Mouse (Mus musculus): Measurements from ENCODE around the gene Nrbp1. TPM values are rescaled to one million over a fixed set of nuclear protein-coding genes. Genes with fewer than 3 reads are reported as not detected.
A peak's percentile ranks its signal among the peaks of the same experiment; 100 is the strongest.

The Nrbp1 gene
- total and polyA plus RNA-seq, 3 experiments: 34.5 to 41.5 (median 36.6) TPM

DNA sequence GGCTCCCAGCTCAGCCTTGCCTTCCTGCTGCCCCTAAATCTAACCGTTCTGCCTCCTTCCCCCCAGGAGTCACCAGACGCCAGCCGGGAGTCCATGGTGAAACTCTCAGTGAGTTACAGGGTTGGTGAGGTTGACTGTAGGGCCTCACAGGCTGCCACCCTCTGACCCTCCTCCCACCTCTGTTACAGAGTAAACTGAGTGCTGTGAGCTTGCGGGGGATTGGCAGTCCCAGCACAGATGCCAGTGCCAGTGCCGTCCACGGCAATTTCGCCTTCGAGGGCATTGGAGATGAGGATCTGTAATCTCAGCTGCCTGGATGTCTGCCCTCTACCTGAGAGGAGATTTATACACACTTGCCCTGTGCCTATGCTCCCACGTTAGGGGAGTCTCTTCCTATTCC, 42.5 kb upstream of the Nrbp1 start:
- no peak overlapping the region for H3K9ac ChIP-seq (ENCODE audit: insufficient read depth, low read depth)
- no peak overlapping the region for H3K4me2 ChIP-seq (ENCODE audit: insufficient read depth, low read depth, poor library complexity, severe bottlenecking)
- H3K27ac ChIP-seq (ENCODE audit: insufficient read depth, low read depth): no peak overlapping the region
- no peaks in the 10 kb centered on the region for H3K27me3 ChIP-seq (replicated peaks)
- H3K4me3 ChIP-seq (replicated peaks in 1 of 3; ENCODE audit: low read depth in 2 of 3, low read length in 2 of 3, poor library complexity in 1 of 3): no peak overlapping the region
- TF ChIP-seq SIN3A (IDR thresholded peaks at IDR 0.05; ENCODE audit: low read length) (no peak), POLR2AphosphoS2 (IDR thresholded peaks at IDR 0.05; ENCODE audit: low read depth, low read length) (no peak), UBTF (IDR thresholded peaks at IDR 0.05; ENCODE audit: low read depth, low read length) (no peak), USF2 (conservative IDR thresholded peaks at IDR 0.05; ENCODE audit: low read depth, low read length) (no peak), E2F4 (IDR thresholded peaks at IDR 0.05; ENCODE audit: insufficient replicate concordance, low read depth, low read length) (no peak), TBP (conservative IDR thresholded peaks at IDR 0.05; ENCODE audit: low read depth, low read length) (no peak), CTCF (conservative IDR thresholded peaks at IDR 0.05 in 1 of 2, IDR thresholded peaks at IDR 0.05 in 1 of 2; ENCODE audit: low read depth in 2 of 2, low read length in 2 of 2) (no peak), ELF1 (IDR thresholded peaks at IDR 0.05; ENCODE audit: low read depth, low read length) (no peak), USF1 (IDR thresholded peaks at IDR 0.05; ENCODE audit: low read depth, low read length) (no peak), HCFC1 (IDR thresholded peaks at IDR 0.05; ENCODE audit: low read depth, low read length) (no peak), MEF2A (IDR thresholded peaks at IDR 0.05; ENCODE audit: borderline replicate concordance, low read depth, low read length) (no peak), MYC (IDR thresholded peaks at IDR 0.05; ENCODE audit: low read depth, low read length) (no peak), CHD2 (IDR thresholded peaks at IDR 0.05; ENCODE audit: low read length) (no peak), POLR2A (IDR thresholded peaks at IDR 0.05; ENCODE audit: low read depth, low read length) (no peak)
- peaks cover 8 to 36% of the 10 kb centered on the region in 2 experiments for H3K4me1 ChIP-seq (ENCODE audit: control insufficient read depth in 1 of 2, insufficient read depth in 2 of 2)
- no peaks in the 10 kb centered on the region for H3K9me3 ChIP-seq (replicated peaks; ENCODE audit: low read length)
- no peak for DNase-seq (ENCODE audit: extremely low read depth)
- in situ Hi-C loops (cut with MboI; ENCODE audit: low pct_ligation_motif_present, low pct_unique_long_range_greater_than_20kb, low sequenced_read_pairs): no loop called here
- dilution Hi-C loops (cut with MboI; ENCODE audit: extremely low pct_ligation_motif_present, extremely low pct_unique_long_range_greater_than_20kb, low sequenced_read_pairs): no loop called here
- peaks cover 61 to 74% of the 10 kb centered on the region in 2 experiments for H3K36me3 ChIP-seq (replicated peaks in 1 of 2; ENCODE audit: control insufficient read depth in 1 of 2, insufficient read depth in 1 of 2, low read length in 1 of 2)
- peaks cover 22% of the 10 kb centered on the region for H3K79me2 ChIP-seq (replicated peaks; ENCODE audit: control insufficient read depth, extremely low read depth, insufficient read depth, poor library complexity, severe bottlenecking)

- H3K9ac ChIP-seq (ENCODE audit: insufficient read depth, low read depth): no peak overlapping the region
- dilution Hi-C loops (cut with MboI; ENCODE audit: extremely low pct_ligation_motif_present, extremely low pct_unique_long_range_greater_than_20kb, low sequenced_read_pairs) (no loop called here), in situ Hi-C loops (cut with MboI; ENCODE audit: low pct_ligation_motif_present, low pct_unique_long_range_greater_than_20kb, low sequenced_read_pairs) (no loop called here)
- DNase-seq (ENCODE audit: extremely low read depth): no peak
- no peak overlapping the region for H3K4me3 ChIP-seq (replicated peaks in 1 of 3; ENCODE audit: low read depth in 2 of 3, low read length in 2 of 3, poor library complexity in 1 of 3)
- H3K9me3 ChIP-seq (replicated peaks; ENCODE audit: low read length): no peaks in the 10 kb centered on the region
- peaks cover 18% of the 10 kb centered on the region for H3K79me2 ChIP-seq (replicated peaks; ENCODE audit: control insufficient read depth, extremely low read depth, insufficient read depth, poor library complexity, severe bottlenecking)
- TF ChIP-seq ZMIZ1 (IDR thresholded peaks at IDR 0.05; ENCODE audit: low read depth, low read length): peak; percentile 75; the same call in 1 of the 2 replicates
- peak; percentile 84 for TF ChIP-seq POLR2AphosphoS2 (IDR thresholded peaks at IDR 0.05; ENCODE audit: low read depth, low read length)
- TF ChIP-seq ZNF384 (IDR thresholded peaks at IDR 0.05; ENCODE audit: low read depth, low read length): no peak
- no peak overlapping the region for H3K4me2 ChIP-seq (ENCODE audit: insufficient read depth, low read depth, poor library complexity, severe bottlenecking)
- H3K36me3 ChIP-seq (replicated peaks in 1 of 2; ENCODE audit: control insufficient read depth in 1 of 2, insufficient read depth in 1 of 2, low read length in 1 of 2): peaks cover 65 to 80% of the 10 kb centered on the region in 2 experiments
- H3K27ac ChIP-seq (ENCODE audit: insufficient read depth, low read depth): no peak overlapping the region
- no peaks in the 10 kb centered on the region for H3K27me3 ChIP-seq (replicated peaks)
- H3K4me1 ChIP-seq (ENCODE audit: control insufficient read depth in 1 of 2, insufficient read depth in 2 of 2): peaks cover 8 to 38% of the 10 kb centered on the region in 2 experiments
Measured at GRCm38 (mm10) chr5:31198616-31199320, 41.9 kb upstream of the Nrbp1 start.
